Mouse (Mus musculus): ENCODE data around the gene Lrrc29. TPM values are rescaled to one million over a fixed set of nuclear protein-coding genes. Genes with fewer than 3 reads are reported as not detected.

Lrrc29 gene
- polyA plus RNA-seq, 1 experiment from 2014 or later, result 0.68 TPM

DNA sequence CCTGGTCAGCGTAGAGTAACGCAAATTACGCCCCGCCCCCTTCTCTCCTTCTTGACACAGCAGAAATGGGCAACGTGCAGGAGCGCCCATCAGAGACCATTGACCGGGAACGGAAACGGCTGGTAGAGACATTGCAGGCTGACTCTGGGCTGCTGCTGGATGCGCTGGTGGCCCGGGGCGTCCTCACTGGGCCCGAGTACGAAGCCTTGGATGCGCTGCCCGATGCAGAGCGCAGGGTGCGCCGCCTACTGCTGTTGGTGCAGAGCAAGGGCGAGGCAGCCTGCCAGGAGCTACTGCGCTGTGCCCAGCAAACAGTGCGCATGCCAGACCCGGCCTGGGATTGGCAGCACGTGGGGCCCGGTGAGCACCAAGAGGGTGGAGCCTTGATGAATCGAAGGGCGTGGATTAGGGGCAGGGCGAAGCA, 47.2 kb downstream of the Lrrc29 start:
- H3K27me3 ChIP-seq (replicated peaks), result peaks cover 50% of the 10 kb centered on the region
- no peaks in the 10 kb centered on the region for H3K9me3 ChIP-seq
- H3K36me3 ChIP-seq (replicated peaks), result peaks cover 24% of the 10 kb centered on the region
- WGBS, result 4% methylated on average over 28 of the region's 28 CpGs
- peak; percentile 50 for ATAC-seq (replicated peaks)
- H3K4me2 ChIP-seq, result peak overlapping the region; percentile 47
- H3K4me3 ChIP-seq, result peak overlapping the region; percentile 21
- H3K9ac ChIP-seq, result no peak overlapping the region
- peaks cover 28% of the 10 kb centered on the region for H3K4me1 ChIP-seq
- H3K27ac ChIP-seq, result no peak overlapping the region

DNA sequence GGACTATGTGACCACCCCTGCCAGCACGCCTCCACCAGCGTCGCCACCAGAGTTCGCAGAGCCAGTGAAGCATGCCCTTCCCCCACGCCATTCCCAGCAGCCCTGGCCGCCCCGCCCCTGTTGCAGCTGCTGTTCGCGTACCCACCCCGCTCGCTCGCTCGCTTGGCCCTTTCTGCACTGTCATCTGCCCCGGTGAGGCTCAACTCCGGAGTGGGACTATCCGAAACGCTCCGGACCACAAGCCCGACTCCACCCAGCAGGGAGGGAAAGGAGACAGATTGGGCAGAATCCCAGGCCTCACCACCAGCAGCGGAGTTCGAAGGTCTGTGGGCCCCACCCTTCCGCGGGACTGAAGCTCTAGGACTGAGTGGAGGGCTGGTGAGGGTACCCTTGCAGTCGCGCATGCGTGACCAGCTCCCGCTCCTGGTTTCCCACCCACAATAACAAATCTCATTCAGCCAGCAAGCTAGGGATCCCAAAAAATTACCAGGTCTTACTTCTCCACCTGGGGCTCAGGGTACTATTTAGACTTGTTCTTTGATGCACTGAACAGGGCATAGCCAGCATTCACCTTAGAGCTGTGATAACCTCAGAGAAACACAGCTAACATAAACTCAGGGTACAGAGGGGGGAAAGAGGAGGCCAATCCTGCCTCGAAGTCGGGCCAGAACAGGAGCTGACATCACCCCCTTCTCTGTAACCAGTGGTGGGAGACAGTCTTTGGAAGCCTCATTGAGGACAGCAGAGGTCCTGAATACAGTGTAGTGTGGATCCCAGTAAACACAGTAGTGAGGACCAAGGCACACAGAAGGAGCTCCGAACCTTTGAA, 49.6 kb downstream of the Lrrc29 start:
- peak overlapping the region; percentile 94 for H3K4me2 ChIP-seq
- H3K27me3 ChIP-seq (replicated peaks), result peaks cover 72% of the 10 kb centered on the region
- peak overlapping the region; percentile 50 for H3K4me3 ChIP-seq
- 4% methylated on average over 30 of the region's 30 CpGs for WGBS
- no peaks in the 10 kb centered on the region for H3K9me3 ChIP-seq
- H3K36me3 ChIP-seq (replicated peaks), result peaks cover 7% of the 10 kb centered on the region; the same call in 1 of the 2 replicates
- 0 out of 2 replicates have a peak overlapping the region, but pooled peaks have one; percentile 17 for H3K27ac ChIP-seq
- H3K4me1 ChIP-seq, result peaks cover 28% of the 10 kb centered on the region
- ATAC-seq (replicated peaks), result peak; percentile 56
- peak overlapping the region; percentile 44 for H3K9ac ChIP-seq

DNA sequence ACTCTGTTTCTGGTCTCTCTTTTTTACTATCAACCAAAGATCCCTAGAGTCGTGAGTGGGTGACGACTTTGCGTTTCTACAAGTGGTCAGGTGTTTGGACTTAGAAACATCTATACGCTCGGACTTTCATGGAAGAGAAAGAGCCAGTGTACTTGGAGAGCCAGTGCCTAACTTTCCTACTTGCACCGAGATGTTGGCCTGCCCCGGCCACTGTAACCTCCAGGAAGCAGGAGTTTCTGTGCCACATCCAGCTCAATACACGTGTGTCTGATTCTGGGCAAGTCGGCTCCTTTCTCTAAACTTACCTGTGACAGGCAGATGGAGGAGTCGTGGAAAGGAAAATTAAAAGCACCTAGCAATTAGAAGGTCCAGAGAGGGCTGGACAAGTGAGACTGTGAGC, 50.2 kb downstream of the Lrrc29 start, which contains the start of gene Nol3:
TSS of gene Nol3 (plus strand) at position 301 of the 400 bp plus-strand sequence.
- H3K4me2 ChIP-seq, result peak within 1 kb of the TSS; percentile 94
- peaks cover 79% of the 10 kb centered on the region for H3K27me3 ChIP-seq (replicated peaks)
- no peaks in the 10 kb centered on the region for H3K9me3 ChIP-seq
- peak within 1 kb of the TSS; percentile 44 for H3K9ac ChIP-seq
- H3K36me3 ChIP-seq (replicated peaks), result peaks cover 4% of the 10 kb centered on the region; the same call in 1 of the 2 replicates
- 0 out of 2 replicates have a peak within 1 kb of the TSS, but pooled peaks have one; percentile 17 for H3K27ac ChIP-seq
- ATAC-seq (replicated peaks), result peak; percentile 10
- peaks cover 30% of the 10 kb centered on the region for H3K4me1 ChIP-seq
- WGBS, result 5% methylated on average over 10 of the region's 10 CpGs
- H3K4me3 ChIP-seq, result peak within 1 kb of the TSS; percentile 50

DNA sequence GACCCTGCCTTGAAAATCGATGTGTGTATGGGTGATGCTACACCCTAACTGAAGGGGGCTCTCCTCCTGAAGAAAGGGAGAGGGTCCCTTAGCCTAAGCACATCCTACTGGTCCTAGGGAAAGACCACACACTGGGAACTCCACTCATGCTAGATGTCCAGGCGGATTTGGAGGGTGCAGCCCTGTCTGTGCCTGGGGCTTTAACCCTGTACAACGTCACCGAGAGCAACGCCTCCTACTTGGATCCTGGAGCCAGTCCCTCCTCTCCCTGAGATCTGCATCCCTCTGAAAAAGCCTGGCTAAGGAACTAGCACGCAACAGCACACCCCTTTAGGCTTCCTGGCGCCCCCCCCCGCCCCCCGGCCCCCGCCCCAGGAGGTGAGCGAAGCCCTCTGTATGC, 50.7 kb downstream of the Lrrc29 start:
- H3K9me3 ChIP-seq, result no peaks in the 10 kb centered on the region
- peak overlapping the region; percentile 50; the same call in 1 of the 2 replicates for H3K4me3 ChIP-seq
- H3K4me1 ChIP-seq, result peaks cover 34% of the 10 kb centered on the region
- peak overlapping the region; percentile 94 for H3K4me2 ChIP-seq
- ATAC-seq (replicated peaks), result no peak
- H3K27ac ChIP-seq, result no peak overlapping the region
- 6% methylated on average over 11 of the region's 11 CpGs for WGBS
- no peak overlapping the region for H3K9ac ChIP-seq
- H3K36me3 ChIP-seq (replicated peaks), result 0 out of 2 replicates have a peak, but pooled peaks cover 4% of the 10 kb centered on the region
- peaks cover 83% of the 10 kb centered on the region for H3K27me3 ChIP-seq (replicated peaks)

DNA sequence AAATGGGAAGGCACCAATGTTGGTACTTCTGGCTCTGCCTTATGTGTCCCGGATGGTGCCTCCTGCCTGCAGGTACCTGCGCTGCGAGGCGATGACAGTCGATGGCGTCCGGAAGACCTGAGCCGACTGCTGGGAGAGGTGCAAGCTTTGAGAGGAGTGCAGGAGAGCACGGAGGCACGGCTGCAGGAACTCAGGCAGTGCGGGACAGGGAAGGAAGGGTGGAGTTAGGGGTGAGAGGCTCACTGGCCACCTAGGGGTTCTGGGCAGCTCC, 55.2 kb downstream of the Lrrc29 start:
- Histone ChIP-seq H3K4me2 (peak overlapping the region; percentile 24; the same call in 1 of the 2 replicates), H3K4me3 (peak overlapping the region; percentile 14; the same call in 1 of the 2 replicates), H3K4me1 (peaks cover 36% of the 10 kb centered on the region), H3K9ac (no peak overlapping the region), H3K36me3 (replicated peaks) (no peaks in the 10 kb centered on the region), H3K27ac (no peak overlapping the region), H3K27me3 (replicated peaks) (peaks cover 91% of the 10 kb centered on the region), H3K9me3 (no peaks in the 10 kb centered on the region)
- no peak for ATAC-seq (replicated peaks)
- 2% methylated on average over 11 of the region's 11 CpGs for WGBS

DNA sequence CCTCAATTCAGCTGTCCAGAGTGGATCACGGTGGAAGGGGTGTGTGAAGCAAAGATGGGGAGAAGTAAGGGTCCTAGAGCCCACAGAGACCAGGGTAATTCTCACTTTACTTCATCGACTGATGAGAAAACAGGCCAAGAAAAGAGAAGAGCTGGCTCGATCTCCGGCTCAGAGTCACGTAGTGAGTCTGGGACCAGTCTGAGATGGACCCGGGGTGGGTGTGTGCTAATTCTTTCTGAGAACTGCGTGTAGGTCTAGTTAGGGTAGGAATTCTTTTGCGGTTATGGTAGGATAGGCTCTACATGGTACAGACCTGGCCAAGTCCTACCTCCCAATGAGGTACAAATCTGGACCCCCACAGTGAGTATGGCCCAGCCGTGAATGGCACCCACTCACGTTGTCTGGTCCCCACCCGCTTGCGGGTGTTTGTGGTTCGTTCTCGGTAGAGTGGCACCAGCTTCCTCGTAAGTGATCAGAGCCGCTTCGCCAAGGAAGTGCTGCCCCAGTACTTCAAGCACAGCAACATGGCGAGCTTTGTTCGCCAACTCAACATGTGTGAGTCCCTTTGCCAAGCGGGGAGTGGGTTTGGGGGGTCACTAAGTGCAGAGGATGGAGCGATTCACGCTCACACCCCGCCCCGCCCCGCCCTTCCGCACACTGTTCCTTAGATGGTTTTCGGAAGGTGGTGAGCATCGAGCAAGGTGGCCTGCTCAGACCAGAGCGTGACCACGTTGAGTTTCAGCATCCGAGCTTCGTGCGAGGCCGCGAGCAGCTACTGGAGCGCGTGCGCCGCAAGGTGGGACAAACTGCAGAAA, 55.8 kb downstream of the Lrrc29 start:
- Histone ChIP-seq H3K4me1 (peaks cover 31% of the 10 kb centered on the region), H3K9me3 (no peaks in the 10 kb centered on the region), H3K27me3 (replicated peaks) (peaks cover 91% of the 10 kb centered on the region), H3K4me3 (peak overlapping the region; percentile 54; the same call in 1 of the 2 replicates), H3K27ac (no peak overlapping the region), H3K36me3 (replicated peaks) (no peaks in the 10 kb centered on the region), H3K4me2 (peak overlapping the region; percentile 85), H3K9ac (no peak overlapping the region)
- ATAC-seq (replicated peaks), result no peak
- 3% methylated on average over 39 of the region's 39 CpGs for WGBS

DNA sequence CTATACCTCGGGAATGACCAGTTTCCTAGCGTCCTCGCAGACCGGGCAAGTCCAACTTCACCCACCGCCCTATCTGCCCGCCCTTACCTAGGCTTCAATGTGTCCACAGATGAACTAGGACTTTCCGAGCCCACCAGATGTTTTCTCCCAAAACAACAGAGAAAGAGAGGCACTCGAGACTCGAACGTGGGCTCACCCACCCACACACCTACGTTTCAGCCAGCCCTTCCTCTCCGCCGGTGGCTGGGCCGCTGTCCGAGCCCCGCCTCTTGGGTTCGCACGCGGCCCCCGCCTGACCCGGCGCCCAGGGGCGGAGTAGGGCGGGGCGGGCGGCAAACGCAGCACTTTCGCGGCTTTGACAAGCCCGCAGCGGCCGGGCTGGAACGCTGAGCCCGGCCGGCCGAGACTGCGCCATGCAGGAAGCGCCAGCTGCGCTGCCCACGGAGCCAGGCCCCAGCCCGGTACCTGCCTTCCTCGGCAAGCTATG, 56.6 kb downstream of the Lrrc29 start, which contains the start of gene Hsf4:
TSS of gene Hsf4 (plus strand) at position 341 of the 487 bp plus-strand sequence.
- peak within 1 kb of the TSS; percentile 85 for H3K4me2 ChIP-seq
- no peaks in the 10 kb centered on the region for H3K9me3 ChIP-seq
- H3K4me3 ChIP-seq, result peak within 1 kb of the TSS; percentile 54
- H3K9ac ChIP-seq, result peak within 1 kb of the TSS; percentile 49
- peaks cover 37% of the 10 kb centered on the region for H3K4me1 ChIP-seq
- no peak for ATAC-seq (replicated peaks)
- WGBS, result under 1% methylated on average over 42 of the region's 42 CpGs
- peaks cover 89% of the 10 kb centered on the region for H3K27me3 ChIP-seq (replicated peaks)
- peak within 1 kb of the TSS; percentile 66 for H3K27ac ChIP-seq
- no peaks in the 10 kb centered on the region for H3K36me3 ChIP-seq (replicated peaks)

DNA sequence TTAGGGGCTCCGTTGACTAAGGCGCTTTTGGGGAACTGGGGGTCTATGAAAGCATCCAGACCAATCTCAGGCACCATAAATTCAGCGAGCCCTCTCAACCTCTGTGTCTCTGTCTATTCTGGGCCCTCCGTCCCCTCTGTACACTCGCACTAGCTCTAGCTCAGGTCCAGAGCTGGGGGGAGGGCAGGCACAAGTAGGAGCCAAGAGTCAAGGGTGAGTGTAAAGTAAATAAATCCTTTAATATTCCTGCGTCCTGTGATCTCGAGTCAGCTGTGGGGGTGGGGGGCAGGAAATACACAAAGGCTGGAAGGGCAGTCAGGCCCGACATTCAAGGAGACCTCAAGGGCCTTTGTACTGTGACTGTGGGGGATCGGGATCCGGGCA, 57.0 kb downstream of the Lrrc29 start:
- H3K27ac ChIP-seq, result no peak overlapping the region; the same call in 1 of the 2 replicates
- peak overlapping the region; percentile 85 for H3K4me2 ChIP-seq
- H3K27me3 ChIP-seq (replicated peaks), result peaks cover 86% of the 10 kb centered on the region
- peak overlapping the region; percentile 49 for H3K9ac ChIP-seq
- H3K9me3 ChIP-seq, result no peaks in the 10 kb centered on the region
- ATAC-seq (replicated peaks), result peak; percentile 53
- peaks cover 39% of the 10 kb centered on the region for H3K4me1 ChIP-seq
- H3K36me3 ChIP-seq (replicated peaks), result no peaks in the 10 kb centered on the region
- 0% methylated on average over 10 of the region's 10 CpGs for WGBS
- H3K4me3 ChIP-seq, result peak overlapping the region; percentile 54

DNA sequence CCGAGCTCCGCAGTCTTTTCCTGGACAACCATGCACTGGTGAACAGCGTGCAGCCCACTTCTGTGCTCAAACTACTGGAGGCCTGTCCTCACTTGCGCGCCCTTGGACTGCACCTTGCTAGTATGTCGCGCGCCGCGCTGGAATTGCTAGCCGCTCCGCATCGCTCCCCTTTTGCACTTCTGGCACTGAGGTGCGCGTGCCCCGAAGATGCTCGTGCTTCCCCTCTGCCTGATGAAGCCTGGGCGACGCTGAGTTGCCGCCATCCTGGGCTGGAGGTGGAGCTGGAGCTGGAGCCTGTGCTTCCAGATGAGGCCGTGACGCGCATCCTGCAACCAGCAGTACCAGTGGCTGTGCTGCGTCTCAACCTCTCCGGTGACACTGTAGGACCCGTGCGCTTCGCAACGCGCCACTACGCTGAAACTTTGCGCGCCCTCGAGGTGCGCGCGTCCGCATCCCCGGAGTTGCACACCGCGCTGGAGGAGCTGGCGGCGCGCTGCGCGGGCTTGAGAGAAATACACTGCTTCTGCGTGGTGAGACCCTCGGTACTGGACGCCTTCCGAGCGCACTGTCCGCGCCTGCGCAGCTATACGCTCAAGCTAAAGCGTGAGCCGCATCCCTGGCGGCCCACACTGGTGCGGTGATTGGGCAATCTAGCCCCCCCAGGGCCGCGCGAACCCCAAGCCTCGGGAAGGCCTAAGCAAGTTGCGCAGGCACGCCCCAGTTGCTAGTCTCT, 57.6 kb downstream of the Lrrc29 start:
- peaks cover 86% of the 10 kb centered on the region for H3K27me3 ChIP-seq (replicated peaks)
- no peaks in the 10 kb centered on the region for H3K36me3 ChIP-seq (replicated peaks)
- peak overlapping the region; percentile 66 for H3K27ac ChIP-seq
- peak overlapping the region; percentile 49 for H3K9ac ChIP-seq
- peak overlapping the region; percentile 85 for H3K4me2 ChIP-seq
- ATAC-seq (replicated peaks), result peak; percentile 93
- H3K4me3 ChIP-seq, result peak overlapping the region; percentile 54
- peaks cover 41% of the 10 kb centered on the region for H3K4me1 ChIP-seq
- WGBS, result under 1% methylated on average over 65 of the region's 65 CpGs
- no peaks in the 10 kb centered on the region for H3K9me3 ChIP-seq

DNA sequence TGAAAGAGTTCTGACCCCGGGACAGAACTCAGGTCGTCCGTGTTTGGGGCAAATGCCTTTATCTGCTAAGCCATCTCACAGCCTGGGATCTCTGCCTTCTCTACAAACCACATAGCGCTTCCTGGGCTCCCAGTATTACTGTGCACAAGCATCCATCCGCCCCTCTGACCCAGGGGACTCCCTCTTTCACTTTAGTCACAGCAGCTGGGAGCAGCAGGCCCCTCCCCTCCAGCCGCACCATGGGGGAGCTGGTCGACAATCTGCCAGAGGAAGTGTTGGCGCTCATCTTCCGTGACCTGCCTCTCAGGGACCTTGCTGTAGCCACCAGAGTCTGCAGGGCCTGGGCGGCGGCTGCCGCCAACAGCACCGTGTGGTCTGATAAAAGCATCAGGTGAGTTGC, 59.3 kb downstream of the Lrrc29 start:
- Histone ChIP-seq H3K4me2 (no peak overlapping the region), H3K27ac (no peak overlapping the region), H3K9me3 (no peaks in the 10 kb centered on the region), H3K27me3 (replicated peaks) (peaks cover 83% of the 10 kb centered on the region), H3K9ac (no peak overlapping the region), H3K36me3 (replicated peaks) (no peaks in the 10 kb centered on the region), H3K4me1 (peaks cover 41% of the 10 kb centered on the region), H3K4me3 (no peak overlapping the region)
- no peak for ATAC-seq (replicated peaks)
- WGBS, result 7% methylated on average over 13 of the region's 13 CpGs

DNA sequence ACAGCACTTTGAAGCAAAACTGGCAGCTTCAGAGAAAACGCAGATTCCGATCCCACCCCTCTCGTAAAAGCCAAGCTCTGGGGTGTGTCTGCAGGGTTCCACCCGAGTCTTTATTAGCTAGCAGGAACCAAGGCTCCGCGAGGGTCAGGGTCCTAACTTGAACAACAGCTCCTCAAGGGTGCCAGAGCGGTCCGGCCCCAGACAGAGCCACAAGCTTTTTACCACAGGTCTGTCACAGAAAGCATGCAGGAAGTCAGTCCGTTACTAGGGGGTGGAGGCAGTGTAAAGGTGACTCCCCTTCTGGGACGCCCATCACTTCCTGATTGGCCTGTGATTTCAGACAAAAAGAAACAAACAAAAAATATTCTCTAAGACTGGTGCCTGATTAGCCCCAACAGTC, 61.0 kb downstream of the Lrrc29 start:
- Histone ChIP-seq H3K27ac (no peak overlapping the region), H3K4me3 (peak overlapping the region; percentile 48), H3K27me3 (replicated peaks) (peaks cover 83% of the 10 kb centered on the region), H3K4me2 (peak overlapping the region; percentile 77), H3K9ac (no peak overlapping the region), H3K4me1 (peaks cover 33% of the 10 kb centered on the region), H3K9me3 (no peaks in the 10 kb centered on the region), H3K36me3 (replicated peaks) (no peaks in the 10 kb centered on the region)
- WGBS, result 14% methylated on average over 10 of the region's 10 CpGs
- no peak for ATAC-seq (replicated peaks)
